Mouse (Mus musculus): Measurements from ENCODE around the gene Sord.
"Not testable (repeated sequence)": the region's sequence is repeated elsewhere in the genome, so short reads cannot be mapped to it uniquely, and the experiment has no call there.

The Sord gene

GRCm38 (mm10) chr2:122234611-122235288, at the start of gene Sord:
Gene Sord (plus strand): TSS chr2:122234749.
- peak; percentile 91 for DNase-seq

DNA sequence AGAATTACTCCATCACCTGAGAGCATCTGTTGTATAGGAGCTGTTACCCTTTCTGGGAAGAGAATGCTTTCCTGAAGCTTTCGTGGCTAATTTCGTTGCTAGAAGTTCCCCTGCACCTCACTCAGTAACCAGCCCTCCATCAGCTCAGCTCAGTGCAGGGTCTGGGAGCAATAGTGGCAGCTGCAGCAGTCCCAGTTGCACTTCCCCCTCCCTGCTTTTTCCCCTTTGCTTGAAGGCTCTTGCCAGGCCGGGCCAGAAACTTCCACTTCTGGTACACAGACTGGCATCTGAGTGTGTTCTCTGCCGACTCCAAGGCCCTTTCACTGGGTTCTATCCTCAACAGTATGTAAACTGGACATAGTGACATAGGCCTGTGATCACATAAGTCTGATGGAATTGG, 49.5 kb upstream of the Sord start:
- no peak for DNase-seq

DNA sequence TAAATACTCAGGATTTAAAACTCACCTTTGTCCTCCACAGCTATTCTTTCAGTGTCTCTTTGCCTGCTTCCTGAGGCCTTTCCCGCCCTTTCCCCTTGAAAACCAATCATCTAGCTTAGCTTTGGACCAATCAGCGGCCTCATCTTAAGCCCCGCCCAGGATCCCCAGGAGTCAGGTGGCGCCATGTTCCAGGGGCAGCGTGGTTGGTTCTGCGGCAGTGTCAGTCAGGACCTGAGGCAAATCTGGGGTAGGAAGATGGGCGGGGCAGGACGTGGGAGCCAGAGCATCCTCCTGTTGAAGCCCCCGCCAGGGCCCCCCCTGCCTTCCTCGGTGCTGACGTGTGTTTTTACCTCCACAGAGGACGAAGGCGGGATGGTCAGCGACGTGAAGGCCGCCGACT, 48.4 kb upstream of the Sord start, which contains the start of the genes Patl2 and Terb2:
Gene Patl2, minus strand, starts transcription at position 84 of the 400 bp plus-strand sequence.
Gene Terb2, plus strand, starts transcription at position 167 of the 400 bp plus-strand sequence.
- no peak for DNase-seq

- DNase-seq, result no peak
These were observed 47.8 kb upstream of the Sord start for GRCm38 (mm10) chr2:122186751-122187150.

GRCm38 (mm10) chr2:122191849-122192248, 42.7 kb upstream of the Sord start:
- DNase-seq, result no peak

GRCm38 (mm10) chr2:122194509-122194929, 40.0 kb upstream of the Sord start:
- DNase-seq, result no peak

GRCm38 (mm10) chr2:122201501-122201900, 33.0 kb upstream of the Sord start:
- no peak for DNase-seq

DNA sequence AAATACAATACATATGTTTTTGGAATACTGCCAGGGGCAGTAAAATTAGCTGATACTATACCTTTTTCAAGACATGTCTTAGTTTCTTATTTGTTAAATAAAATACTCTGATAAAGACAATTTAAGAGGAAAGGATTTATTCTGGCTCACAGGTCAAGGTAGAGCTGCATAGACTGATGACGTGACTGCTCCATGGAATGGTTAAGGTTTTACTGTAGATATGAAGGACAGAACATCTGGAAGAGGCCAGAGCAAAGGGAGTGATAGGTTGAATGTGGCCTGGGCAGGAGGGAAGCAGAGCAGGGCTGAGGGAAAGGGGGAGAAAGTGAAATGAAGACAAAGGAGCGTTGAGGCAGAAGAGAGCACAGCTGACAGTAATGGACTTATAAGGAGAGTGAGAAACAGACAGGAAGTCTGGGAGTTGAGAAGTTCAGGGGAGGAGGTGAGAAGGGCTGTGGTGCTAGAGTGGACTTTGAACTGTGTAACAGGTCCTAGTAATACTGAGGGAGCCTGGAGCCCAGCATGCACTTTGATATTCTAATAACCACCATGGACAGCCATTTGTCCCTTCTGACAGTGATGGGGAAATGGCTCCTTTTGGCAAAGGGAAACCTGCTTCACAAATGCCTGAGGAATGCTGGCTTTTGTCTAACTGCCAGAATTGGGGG, 28.0 kb upstream of the Sord start:
- DNase-seq, result no peak

DNA sequence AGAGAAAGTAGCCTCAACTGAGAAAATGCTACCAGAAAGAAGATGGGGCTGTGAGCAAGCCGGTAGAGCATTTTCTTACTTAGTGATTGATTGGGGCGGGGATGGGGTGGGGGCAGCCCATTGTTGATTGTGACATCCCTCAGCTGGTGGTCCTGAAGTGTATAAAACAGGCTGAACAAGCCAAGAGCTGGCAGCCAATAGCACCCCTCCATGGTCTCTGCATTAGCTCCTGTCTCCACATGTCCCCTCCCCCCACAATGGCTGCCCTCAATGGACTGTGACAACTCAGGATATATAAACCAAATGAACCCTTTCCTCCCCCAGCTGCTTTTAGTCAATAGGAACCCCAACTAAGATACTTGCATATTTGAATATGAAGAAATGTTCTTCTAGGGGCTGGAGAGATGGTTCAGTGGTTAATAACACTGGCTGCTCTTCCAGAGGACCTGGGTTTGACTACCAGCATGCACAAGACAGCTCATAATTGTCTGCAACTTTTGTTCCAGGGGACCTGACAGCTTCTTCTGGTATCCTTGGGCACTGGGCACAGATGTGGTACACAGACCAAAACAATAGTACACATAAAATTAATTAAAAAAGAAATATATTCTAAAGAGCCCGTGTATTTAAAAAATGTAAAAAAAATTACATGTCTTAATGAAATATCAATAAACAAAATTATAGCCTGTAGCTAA, 23.9 kb upstream of the Sord start:
- DNase-seq, result no peak

- DNase-seq, result not testable (repeated sequence)
These were observed 17.5 kb upstream of the Sord start for GRCm38 (mm10) chr2:122217075-122217474.

DNA sequence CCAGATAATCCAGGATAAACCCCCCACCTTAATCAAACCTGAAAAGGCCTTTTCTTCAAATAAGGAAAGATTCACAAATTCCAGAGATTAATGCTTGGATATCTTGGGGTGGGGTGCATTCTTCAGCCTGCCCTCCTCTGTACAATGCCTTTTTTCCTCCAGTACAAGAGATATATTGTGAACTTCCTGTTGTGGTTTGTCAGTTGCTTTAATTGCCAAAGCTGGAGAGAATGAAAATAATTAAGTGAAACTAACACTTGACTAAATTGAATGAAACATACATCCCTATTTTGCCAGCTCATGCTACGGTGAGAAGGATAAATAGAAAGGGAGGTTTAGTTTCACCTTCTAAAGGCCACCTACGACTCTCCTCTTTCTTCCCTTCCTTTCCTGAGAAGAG, 16.3 kb upstream of the Sord start:
- DNase-seq, result no peak

GRCm38 (mm10) chr2:122221378-122221777, 13.2 kb upstream of the Sord start:
- DNase-seq, result no peak

- no peak for DNase-seq
These were observed 12.8 kb upstream of the Sord start for GRCm38 (mm10) chr2:122221798-122222197.

DNA sequence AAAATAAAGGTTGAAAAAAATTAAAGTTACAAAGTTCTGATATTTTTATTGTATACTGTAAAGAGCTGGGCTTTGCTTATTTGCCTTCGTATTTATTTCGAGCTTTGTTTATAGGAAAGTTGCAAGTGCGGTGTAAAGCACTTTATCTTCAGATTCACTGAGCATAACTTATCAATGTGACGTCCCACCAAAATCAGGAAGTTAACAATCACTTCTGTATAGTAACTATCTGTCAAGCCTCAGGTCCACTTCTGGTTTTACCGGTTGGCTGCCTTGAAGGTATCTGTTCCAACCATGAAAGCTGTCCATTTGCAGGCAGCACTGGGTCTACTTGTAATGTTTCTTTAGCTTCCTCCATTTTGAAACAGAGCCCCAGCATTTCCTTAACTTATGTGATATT, 12.3 kb upstream of the Sord start:
- no peak for DNase-seq

- DNase-seq, result no peak
These were observed 10.9 kb upstream of the Sord start for GRCm38 (mm10) chr2:122223654-122224053.

- no peak for DNase-seq
These were observed 4.2 kb upstream of the Sord start for GRCm38 (mm10) chr2:122230395-122230794.

- DNase-seq, result no peak
These were observed 2.9 kb upstream of the Sord start for GRCm38 (mm10) chr2:122231616-122232015.

DNA sequence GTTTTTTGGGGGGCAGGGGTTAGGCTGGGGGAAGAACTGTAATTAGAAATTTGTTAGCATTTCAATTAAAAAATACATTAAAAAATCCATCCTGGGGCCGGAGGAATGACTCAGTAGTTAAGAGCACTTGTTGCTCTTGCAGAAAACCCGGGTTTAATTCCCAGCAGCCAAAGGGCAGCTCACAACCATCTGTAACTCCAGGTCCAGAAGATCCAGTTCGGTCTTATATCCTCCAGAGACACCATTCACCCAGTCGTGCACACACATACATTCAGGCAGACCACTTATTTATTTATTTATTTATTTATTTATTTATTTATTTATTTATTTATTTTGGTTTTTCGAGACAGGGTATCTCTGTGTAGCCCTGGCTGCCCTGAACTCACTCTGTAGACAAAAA, 1.2 kb upstream of the Sord start:
- no peak for DNase-seq

DNA sequence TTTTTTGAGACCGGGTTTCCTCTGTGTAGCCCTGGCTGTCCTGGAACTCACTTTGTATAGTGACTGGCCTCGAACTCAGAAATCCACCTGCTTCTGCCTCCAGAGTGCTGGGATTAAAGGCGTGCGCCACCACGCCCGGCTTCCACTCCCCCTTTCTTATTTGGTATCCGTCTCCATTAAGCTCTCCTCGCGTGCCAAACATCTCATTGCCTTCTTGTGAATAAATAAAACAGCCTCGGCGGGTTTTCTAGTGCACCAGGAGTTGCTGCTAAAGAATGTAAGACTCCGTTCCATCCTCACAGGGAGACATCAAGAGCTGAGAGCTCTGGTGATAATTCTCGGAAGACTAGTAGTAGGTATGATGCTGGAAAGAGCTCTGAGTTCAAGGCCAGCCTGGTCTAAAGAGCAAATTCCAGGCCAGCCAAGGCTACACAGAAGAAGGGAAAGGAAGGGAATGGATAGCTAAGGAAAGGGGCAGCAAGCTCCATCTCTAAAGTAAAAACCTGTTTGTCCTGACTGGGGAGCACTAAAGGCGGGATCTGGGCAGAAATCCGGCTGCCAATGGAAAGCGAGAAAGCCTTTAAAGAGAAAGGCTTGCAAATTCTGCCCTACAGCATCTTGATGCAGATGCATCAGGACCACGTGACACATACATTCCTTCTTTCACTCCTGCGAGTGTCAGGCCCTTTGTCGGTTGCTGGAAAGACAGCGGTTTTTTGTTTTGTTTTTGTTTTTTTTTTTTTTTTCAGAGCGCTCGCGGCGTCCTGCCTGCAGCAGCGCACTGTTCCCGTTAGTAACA, 591 bp upstream of the Sord start:
- DNase-seq, result peak; percentile 13

GRCm38 (mm10) chr2:122235425-122235824, 876 bp downstream of the Sord start:
- DNase-seq, result no peak

DNA sequence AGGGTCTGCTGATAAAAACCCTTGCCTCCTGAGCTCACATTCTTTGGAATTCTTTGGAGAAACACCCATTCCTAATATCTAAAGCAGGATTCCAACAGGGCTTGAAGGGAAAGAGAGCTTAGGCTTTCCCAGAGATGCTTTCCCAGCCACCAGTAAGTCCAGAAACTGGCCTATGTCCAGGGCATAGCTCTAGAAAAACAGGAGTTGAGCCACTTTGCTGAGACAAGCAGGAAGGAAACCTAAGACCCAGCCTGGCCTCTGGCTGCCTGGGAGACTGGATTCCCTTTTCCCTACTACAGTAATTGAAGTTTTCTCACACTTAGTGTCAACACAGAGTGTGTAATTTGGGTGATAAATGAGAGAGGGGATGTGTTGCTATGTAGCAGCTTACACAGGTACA, 1.8 kb downstream of the Sord start:
- DNase-seq, result no peak

DNA sequence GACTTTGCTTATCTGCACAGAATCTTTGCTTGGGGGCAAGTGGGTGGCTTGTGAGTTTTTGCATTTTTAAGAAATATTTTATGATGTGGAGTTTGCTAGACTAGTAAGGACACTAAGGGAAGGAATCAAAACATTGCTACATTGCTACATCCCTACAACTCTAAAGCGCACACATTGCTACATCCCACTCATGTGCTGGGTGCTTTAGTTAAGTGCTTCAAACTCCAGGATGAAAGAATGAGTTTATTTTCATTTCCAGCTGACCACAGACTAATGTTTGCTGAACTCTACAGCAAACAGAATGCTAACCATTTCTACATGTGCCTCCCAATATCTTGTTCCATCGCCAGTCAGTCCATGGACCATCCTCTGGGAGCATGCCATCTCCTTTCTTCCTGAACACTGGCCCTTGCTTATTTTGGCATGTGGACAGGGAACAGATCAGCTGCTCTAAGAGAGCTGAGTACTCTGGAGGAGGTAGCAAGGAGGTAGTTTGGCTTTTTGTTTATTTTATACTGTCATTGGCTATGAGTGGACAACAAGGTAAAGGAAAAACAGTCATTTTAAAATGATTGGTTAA, 3.4 kb downstream of the Sord start:
- DNase-seq, result no peak

GRCm38 (mm10) chr2:122240735-122241134, 6.2 kb downstream of the Sord start:
- no peak for DNase-seq
